Mouse (Mus musculus): ENCODE measurements around the gene Mepce.

GRCm38 (mm10) chr5:137777267-137777845 lies 10.1 kb downstream of the Mepce start:
- TF ChIP-seq MAFK (IDR thresholded peaks at IDR 0.05; ENCODE audit: insufficient replicate concordance, low read length): no peak
- no peak for TF ChIP-seq SMC3 (IDR thresholded peaks at IDR 0.05; ENCODE audit: low read depth, low read length)
- no peak for TF ChIP-seq ELF1 (IDR thresholded peaks at IDR 0.05; ENCODE audit: low read depth, low read length)
- no peak for TF ChIP-seq EP300 (IDR thresholded peaks at IDR 0.05; ENCODE audit: low read length)
- TF ChIP-seq POLR2A (IDR thresholded peaks at IDR 0.05; ENCODE audit: low read depth, low read length): no peak
- TF ChIP-seq RCOR1 (conservative IDR thresholded peaks at IDR 0.05; ENCODE audit: low read depth, low read length): no peak
- TF ChIP-seq CHD1 (IDR thresholded peaks at IDR 0.05; ENCODE audit: low read depth, low read length): no peak
- no peak for TF ChIP-seq SIN3A (IDR thresholded peaks at IDR 0.05; ENCODE audit: low read length)
- no peak for TF ChIP-seq CTCF (conservative IDR thresholded peaks at IDR 0.05 in 1 of 2, IDR thresholded peaks at IDR 0.05 in 1 of 2; ENCODE audit: low read depth in 2 of 2, low read length in 2 of 2)
- TF ChIP-seq MEF2A (IDR thresholded peaks at IDR 0.05; ENCODE audit: borderline replicate concordance, low read depth, low read length): no peak
- TF ChIP-seq GABPA (IDR thresholded peaks at IDR 0.05; ENCODE audit: insufficient replicate concordance, low read depth, low read length): no peak
- no peak for TF ChIP-seq NRF1 (IDR thresholded peaks at IDR 0.05; ENCODE audit: low read depth, low read length)
- TF ChIP-seq UBTF (IDR thresholded peaks at IDR 0.05; ENCODE audit: low read depth, low read length): no peak

All from CH12.LX (cell line).